Mouse (Mus musculus) CH12.LX (cell line): ENCODE measurements around the gene Plvap. TPM values are rescaled to one million over a fixed set of nuclear protein-coding genes. Genes with fewer than 3 reads are reported as not detected.

Experiments
- DNase-seq: peaks from one replicate; pipeline ENCODE4 v3.0.0-alpha.2; 2013; ENCODE audit errors: extremely low read depth
- H3K27ac ChIP-seq: 2 replicates; pipeline ENCODE4 v1.5.1; 2012; ENCODE audit warnings: low read depth, mild to moderate bottlenecking, control low read depth, moderate library complexity; ENCODE audit not compliant: insufficient read depth
- H3K27me3 ChIP-seq: replicated peaks from 2 replicates; pipeline ENCODE3; 2012; ENCODE audit warnings: inconsistent platforms
- H3K36me3 ChIP-seq, 2 experiments: replicated peaks in 1 of 2; 2 replicates each; pipeline versions ENCODE3 to v1.6.1; 2012; ENCODE audit warnings: inconsistent platforms in 1 of 2, low read length in 1 of 2, mild to moderate bottlenecking in 1 of 2, mixed read lengths in 1 of 2, moderate library complexity in 1 of 2; ENCODE audit not compliant: control insufficient read depth in 1 of 2, insufficient read depth in 1 of 2
- H3K4me1 ChIP-seq, 2 experiments: 2 replicates each; pipeline ENCODE4 v1.6.1; 2012; ENCODE audit warnings: inconsistent platforms in 1 of 2, moderate library complexity in 1 of 2; ENCODE audit not compliant: insufficient read depth in 2 of 2, control insufficient read depth in 1 of 2
- H3K4me2 ChIP-seq: 2 replicates; pipeline ENCODE4 v1.6.1; 2012; ENCODE audit warnings: low read depth, mild to moderate bottlenecking, control low read depth; ENCODE audit not compliant: poor library complexity, insufficient read depth, severe bottlenecking
- H3K4me3 ChIP-seq, 3 experiments: fragments of 150-350 bp in 1 of 3; sonication (generic) in 1 of 3; replicated peaks in 1 of 3; 2 replicates each; pipeline versions ENCODE3 to v1.5.1; 2011 to 2012; ENCODE audit warnings: low read depth in 2 of 3, low read length in 2 of 3, mild to moderate bottlenecking in 2 of 3, moderate library complexity in 2 of 3, control low read depth in 1 of 3, improper control_type of control experiment in 1 of 3, inconsistent platforms in 1 of 3, mixed read lengths in 1 of 3; ENCODE audit not compliant: poor library complexity in 1 of 3
- H3K79me2 ChIP-seq: replicated peaks from 2 replicates; pipeline ENCODE4 v1.6.1; 2012; ENCODE audit warnings: mild to moderate bottlenecking, moderate library complexity; ENCODE audit not compliant: control insufficient read depth, poor library complexity, insufficient read depth, severe bottlenecking; ENCODE audit errors: extremely low read depth
- H3K9ac ChIP-seq: 2 replicates; pipeline ENCODE4 v1.6.1; 2012; ENCODE audit warnings: low read depth, mild to moderate bottlenecking, control low read depth, moderate library complexity; ENCODE audit not compliant: insufficient read depth
- H3K9me3 ChIP-seq: replicated peaks from 2 replicates; pipeline ENCODE3; 2012; ENCODE audit warnings: low read length, inconsistent platforms, mixed read lengths
- CHD2 ChIP-seq: IDR thresholded peaks from 2 replicates; pipeline ENCODE4 v1.6.1; 2011; ENCODE audit warnings: low read length, improper control_type of control experiment
- CTCF ChIP-seq, 2 experiments: IDR thresholded peaks in 1 of 2; conservative IDR thresholded peaks in 1 of 2; 2 replicates each; pipeline ENCODE4 v1.5.1; 2011 to 2012; ENCODE audit warnings: low read depth in 2 of 2, low read length in 2 of 2, improper control_type of control experiment in 1 of 2, inconsistent platforms in 1 of 2, mild to moderate bottlenecking in 1 of 2, moderate library complexity in 1 of 2
- ELF1 ChIP-seq: IDR thresholded peaks from 2 replicates; pipeline ENCODE4 v1.6.1; 2014; ENCODE audit warnings: low read depth, mild to moderate bottlenecking, inconsistent platforms, low read length, improper control_type of control experiment
- ETS1 ChIP-seq: conservative IDR thresholded peaks from 2 replicates; pipeline ENCODE4 v1.6.1; 2012; ENCODE audit warnings: low read depth, mild to moderate bottlenecking, inconsistent platforms, low read length, improper control_type of control experiment, moderate library complexity
- MAX ChIP-seq: IDR thresholded peaks from 2 replicates; pipeline ENCODE4 v1.6.1; 2011; ENCODE audit warnings: low read length, improper control_type of control experiment
- MEF2A ChIP-seq: IDR thresholded peaks from 2 replicates; pipeline ENCODE4 v1.6.1; 2014; ENCODE audit warnings: low read depth, mild to moderate bottlenecking, inconsistent platforms, low read length, improper control_type of control experiment, borderline replicate concordance
- MYC ChIP-seq: IDR thresholded peaks from 2 replicates; pipeline ENCODE4 v1.6.1; 2011; ENCODE audit warnings: low read depth, mild to moderate bottlenecking, improper control_type of control experiment, low read length
- PAX5 ChIP-seq: IDR thresholded peaks from 2 replicates; pipeline ENCODE4 v1.6.1; 2012; ENCODE audit warnings: low read length, inconsistent platforms, mixed read lengths
- POLR2AphosphoS2 ChIP-seq: IDR thresholded peaks from 2 replicates; pipeline ENCODE4 v1.6.1; 2011; ENCODE audit warnings: low read depth, low read length, improper control_type of control experiment
- RAD21 ChIP-seq: IDR thresholded peaks from 2 replicates; pipeline ENCODE4 v1.6.1; 2011; ENCODE audit warnings: low read depth, mild to moderate bottlenecking, low read length, improper control_type of control experiment, moderate library complexity
- RCOR1 ChIP-seq: conservative IDR thresholded peaks from 2 replicates; pipeline ENCODE4 v1.6.1; 2012; ENCODE audit warnings: low read depth, mild to moderate bottlenecking, inconsistent platforms, low read length, improper control_type of control experiment
- SIN3A ChIP-seq: IDR thresholded peaks from 2 replicates; pipeline ENCODE4 v1.6.1; 2012; ENCODE audit warnings: low read length, improper control_type of control experiment, inconsistent platforms
- UBTF ChIP-seq: IDR thresholded peaks from 2 replicates; pipeline ENCODE4 v1.6.1; 2012; ENCODE audit warnings: low read depth, mild to moderate bottlenecking, inconsistent platforms, low read length, improper control_type of control experiment, moderate library complexity
- USF2 ChIP-seq: conservative IDR thresholded peaks from 2 replicates; pipeline ENCODE4 v1.6.1; 2011; ENCODE audit warnings: low read depth, low read length, improper control_type of control experiment
- ZKSCAN1 ChIP-seq: IDR thresholded peaks from 2 replicates; pipeline ENCODE4 v1.6.1; 2012; ENCODE audit warnings: low read depth, inconsistent platforms, low read length, improper control_type of control experiment, borderline replicate concordance
- dilution Hi-C: fragments of 300-500 bp; cut with MboI; formaldehyde crosslinking; loops from 2 replicates; pipeline ENCODE4 v1.14.3; 2020; ENCODE audit warnings: low sequenced_read_pairs; ENCODE audit not compliant: extremely low pct_unique_long_range_greater_than_20kb, extremely low pct_ligation_motif_present
- in situ Hi-C: fragments of 300-500 bp; cut with MboI; formaldehyde crosslinking; loops from 3 replicates; pipeline ENCODE4 v1.14.3; 2019; ENCODE audit warnings: low sequenced_read_pairs, low pct_ligation_motif_present, low pct_unique_long_range_greater_than_20kb, mixed read lengths
- polyA plus RNA-seq: library from polyadenylated mRNA; unstranded; fragments of >175 nt; gene quantifications from 2 replicates; pipeline ENCODE4 v1.2.1, GENCODE M21; 2012; ENCODE audit warnings: low read depth; ENCODE audit not compliant: insufficient read length
- total RNA-seq, 2 experiments: library from RNA; depleted of rRNA; stranded (reverse); fragments of 300-350 nt in 1 of 2; fragments of >200 nt in 1 of 2; gene quantifications; 2 replicates each; pipeline ENCODE4 v1.2.3; 2012 to 2014

Plvap gene
- total and polyA plus RNA-seq, 3 experiments, result 0.04 to 0.27 TPM; not detected in 1

- Histone ChIP-seq H3K4me3 (no peak overlapping the region), H3K36me3 (peaks cover 0 to 4% of the 10 kb centered on the region in 2 experiments), H3K27ac (no peak overlapping the region), H3K27me3 (peaks cover 2% of the 10 kb centered on the region), H3K9me3 (no peaks in the 10 kb centered on the region), H3K9ac (no peak overlapping the region), H3K4me1 (peaks cover 10 to 13% of the 10 kb centered on the region in 2 experiments), H3K79me2 (no peaks in the 10 kb centered on the region), H3K4me2 (no peak overlapping the region)
- TF ChIP-seq MEF2A (no peak), ELF1 (no peak), RCOR1 (no peak)
- dilution Hi-C loops, result no loop called here
- no peak for DNase-seq
- in situ Hi-C loops, result no loop called here
Observed at GRCm38 (mm10) chr8:71554644-71555043, 43.1 kb upstream of the Plvap start.

- no peak for DNase-seq
- Histone ChIP-seq H3K36me3 (peaks cover 0 to 9% of the 10 kb centered on the region in 2 experiments), H3K4me2 (no peak overlapping the region), H3K27me3 (no peaks in the 10 kb centered on the region), H3K79me2 (no peaks in the 10 kb centered on the region), H3K4me3 (no peak overlapping the region), H3K4me1 (peaks cover 5 to 13% of the 10 kb centered on the region in 2 experiments), H3K9ac (no peak overlapping the region), H3K27ac (no peak overlapping the region), H3K9me3 (no peaks in the 10 kb centered on the region)
- dilution Hi-C loops (no loop called here), in situ Hi-C loops (no loop called here)
- TF ChIP-seq CTCF (conservative IDR thresholded peaks at IDR 0.05 in 1 of 2, IDR thresholded peaks at IDR 0.05 in 1 of 2; ENCODE audit: low read depth in 2 of 2, low read length in 2 of 2) (no peak), MAX (no peak)
Observed at GRCm38 (mm10) chr8:71554001-71554400, 42.4 kb upstream of the Plvap start.

DNA sequence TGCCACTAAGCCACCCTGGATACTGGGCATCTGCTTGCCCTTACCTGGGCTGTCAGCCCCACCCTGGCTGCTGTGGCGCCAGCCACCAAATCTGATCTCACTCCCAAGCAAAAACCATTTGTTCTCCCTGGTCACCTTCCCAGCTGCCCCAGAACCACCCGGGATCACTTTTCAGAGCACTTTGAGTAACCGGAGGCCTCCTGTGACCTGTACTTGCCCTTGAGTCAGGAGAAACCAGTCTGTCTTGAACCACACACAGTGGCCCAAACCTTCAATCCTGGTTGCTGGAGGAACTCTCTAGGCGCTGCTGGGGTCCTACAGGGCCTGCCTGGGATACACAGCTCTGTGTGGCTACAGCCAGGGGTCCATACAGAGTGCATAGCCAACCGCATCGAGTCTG lies 41.2 kb upstream of the Plvap start:
- Histone ChIP-seq H3K4me2 (no peak overlapping the region), H3K4me3 (no peak overlapping the region), H3K36me3 (peaks cover 9 to 20% of the 10 kb centered on the region in 2 experiments), H3K27me3 (no peaks in the 10 kb centered on the region), H3K4me1 (peaks cover 0 to 4% of the 10 kb centered on the region in 2 experiments; a peak in 1 of 4 replicates), H3K9ac (no peak overlapping the region), H3K79me2 (no peaks in the 10 kb centered on the region), H3K9me3 (no peaks in the 10 kb centered on the region), H3K27ac (no peak overlapping the region)
- TF ChIP-seq POLR2AphosphoS2, result no peak
- no peak for TF ChIP-seq ZKSCAN1
- no peak for TF ChIP-seq PAX5
- TF ChIP-seq MEF2A, result no peak
- TF ChIP-seq CTCF (conservative IDR thresholded peaks at IDR 0.05 in 1 of 2, IDR thresholded peaks at IDR 0.05 in 1 of 2; ENCODE audit: low read depth in 2 of 2, low read length in 2 of 2), result no peak
- no peak for TF ChIP-seq SIN3A
- TF ChIP-seq UBTF, result no peak
- no peak for TF ChIP-seq MYC
- no peak for TF ChIP-seq ETS1
- no peak for TF ChIP-seq USF2
- TF ChIP-seq RAD21, result no peak
- TF ChIP-seq CHD2, result no peak
- no peak for TF ChIP-seq RCOR1
- no peak for TF ChIP-seq MAX
- no peak for DNase-seq
- dilution Hi-C loops (no loop called here), in situ Hi-C loops (no loop called here)
